Mouse (Mus musculus) midbrain, embryonic 10.5 days (tissue): ENCODE results near the gene Mrpl1. TPM values are rescaled to one million over a fixed set of nuclear protein-coding genes. Genes with fewer than 3 reads are reported as not detected.

ENCODE experiments used
- DNase-seq: peaks from one replicate; pipeline ENCODE4 v3.0.0-alpha.2; 2017; ENCODE audit warnings: low spot score
- H3K27ac ChIP-seq: fragments of 300-500 bp; sonication (generic); replicated peaks from 2 replicates; pipeline ENCODE4 v1.5.1; 2016; ENCODE audit warnings: mild to moderate bottlenecking
- H3K27me3 ChIP-seq: fragments of 300-500 bp; sonication (generic); 2 replicates; pipeline ENCODE4 v1.6.1; 2016; ENCODE audit warnings: low read depth, mild to moderate bottlenecking; ENCODE audit not compliant: poor library complexity, severe bottlenecking
- H3K36me3 ChIP-seq: fragments of 300-500 bp; sonication (generic); 2 replicates; pipeline ENCODE4 v1.6.1; 2016; ENCODE audit warnings: mild to moderate bottlenecking, moderate library complexity
- H3K4me1 ChIP-seq: fragments of 300-500 bp; sonication (generic); 2 replicates; pipeline ENCODE4 v1.6.1; 2016
- H3K4me3 ChIP-seq: fragments of 300-500 bp; sonication (generic); 2 replicates; pipeline ENCODE4 v1.5.1; 2016; ENCODE audit warnings: mild to moderate bottlenecking, moderate library complexity
- H3K9me3 ChIP-seq: fragments of 300-500 bp; sonication (generic); replicated peaks from 2 replicates; pipeline ENCODE4 v1.6.1; 2016; ENCODE audit warnings: mild to moderate bottlenecking
- WGBS: fragments of 180-500 bp; shearing (Covaris S2); methylation state at CpG from one replicate; pipeline ENCODE4 v1.1.7; 2016; 5-methylcytosine and 5-hydroxymethylcytosine counted together
- polyA plus RNA-seq: library from polyadenylated mRNA; unstranded; fragments of >200 nt; fragmentation: Nextera tagmentation; extraction: Ambion mirVana; gene quantifications from 2 replicates; pipeline ENCODE4 v1.2.1, GENCODE M21; 2016

Mrpl1 gene
- 20.5 and 22.2 TPM in 2 replicates for polyA plus RNA-seq

DNA sequence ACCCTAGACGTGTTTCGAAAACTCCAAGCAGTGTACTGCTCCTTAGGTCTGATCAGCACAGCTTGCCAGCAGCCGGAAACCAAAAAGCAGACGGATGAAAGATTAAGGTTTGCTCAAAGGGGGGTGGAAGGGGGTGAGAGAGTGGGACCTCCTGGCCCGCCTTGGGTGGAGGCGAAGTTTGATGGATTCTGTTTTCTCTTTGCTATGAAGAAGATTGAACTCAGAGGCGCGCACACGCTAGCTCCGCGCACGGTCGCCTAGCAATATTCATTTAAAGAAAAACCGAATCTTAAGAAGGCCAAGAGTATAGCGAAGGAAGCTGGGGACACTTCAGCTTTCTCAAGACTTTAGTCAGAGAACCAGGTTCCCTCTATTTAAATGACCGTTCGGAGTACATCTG lies at the start of gene Mrpl1:
Gene Mrpl1 (plus strand): TSS at position 35 of the 400 bp plus-strand sequence.
- Histone ChIP-seq H3K4me3 (peak within 1 kb of the TSS; percentile 81), H3K4me1 (peaks cover 16% of the 10 kb centered on the region), H3K27me3 (no peaks in the 10 kb centered on the region), H3K36me3 (peaks cover 7% of the 10 kb centered on the region), H3K27ac (peak within 1 kb of the TSS; percentile 87), H3K9me3 (no peaks in the 10 kb centered on the region)
- DNase-seq: no peak
- 3% methylated on average over 17 of the region's 17 CpGs for WGBS

DNA sequence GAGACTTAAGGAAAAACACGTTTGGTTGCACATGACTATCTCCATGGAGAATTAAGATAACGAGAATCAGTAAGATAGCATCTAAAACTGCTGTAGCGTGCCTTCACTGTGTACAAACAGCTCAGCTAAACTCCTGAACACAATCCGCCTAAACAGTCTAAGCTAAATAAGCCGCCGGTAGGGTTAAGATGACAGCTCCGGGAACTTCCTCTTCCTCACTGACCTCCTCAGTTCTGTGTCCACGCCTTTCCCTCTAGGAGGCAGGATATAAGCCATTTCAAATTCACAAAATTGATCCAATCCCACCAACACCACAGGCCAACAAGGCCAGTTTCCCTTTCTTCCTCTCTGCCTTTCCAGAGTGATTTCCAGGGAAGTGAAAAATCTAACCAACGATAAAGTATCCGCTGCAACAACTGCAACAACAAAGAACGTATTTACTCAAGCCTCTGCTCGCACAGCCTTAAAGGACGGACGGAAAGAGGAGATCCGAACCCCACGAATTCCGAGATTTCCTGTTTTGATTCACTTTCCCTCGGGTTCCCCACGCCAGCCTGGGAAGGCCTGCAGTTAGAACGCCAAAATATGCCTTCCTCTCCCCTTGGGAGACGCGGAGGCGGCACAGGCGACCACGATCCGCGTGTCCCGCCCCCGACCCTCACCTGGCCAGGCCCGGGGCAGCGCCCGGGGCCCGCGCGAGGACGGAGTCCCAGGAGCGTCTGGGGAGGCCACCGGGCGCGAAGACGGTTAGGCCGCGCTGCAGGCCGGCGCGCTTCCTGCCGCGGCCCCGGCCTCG lies 48.6 kb upstream of the Mrpl1 start:
- H3K27me3 ChIP-seq: no peaks in the 10 kb centered on the region
- H3K4me1 ChIP-seq: peaks cover 16% of the 10 kb centered on the region
- peak; percentile 46 for DNase-seq
- H3K4me3 ChIP-seq: peak overlapping the region; percentile 92
- peak overlapping the region; percentile 99 for H3K27ac ChIP-seq
- no peaks in the 10 kb centered on the region for H3K9me3 ChIP-seq
- no peaks in the 10 kb centered on the region for H3K36me3 ChIP-seq
- WGBS: under 1% methylated on average over 50 of the region's 50 CpGs

DNA sequence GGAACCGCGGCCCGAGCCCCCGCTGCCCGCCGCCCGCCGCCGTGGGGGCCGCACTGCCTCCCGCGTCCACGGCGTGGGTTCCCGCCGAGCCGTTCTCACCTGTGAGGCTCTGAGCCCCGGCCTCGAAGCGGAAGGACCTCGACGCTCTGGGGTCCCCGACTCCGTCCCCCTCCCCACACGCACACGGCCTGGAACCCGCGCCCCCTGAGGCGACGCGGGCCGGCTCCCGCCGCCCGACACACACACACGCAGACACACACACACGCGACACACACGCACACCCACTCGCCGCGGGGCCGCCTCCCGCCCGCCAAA lies 48.1 kb upstream of the Mrpl1 start:
- Histone ChIP-seq H3K27ac (peak overlapping the region; percentile 99), H3K9me3 (no peaks in the 10 kb centered on the region), H3K4me3 (peak overlapping the region; percentile 92), H3K36me3 (no peaks in the 10 kb centered on the region), H3K27me3 (no peaks in the 10 kb centered on the region), H3K4me1 (peaks cover 16% of the 10 kb centered on the region)
- DNase-seq: no peak
- WGBS: under 1% methylated on average over 44 of the region's 45 CpGs

DNA sequence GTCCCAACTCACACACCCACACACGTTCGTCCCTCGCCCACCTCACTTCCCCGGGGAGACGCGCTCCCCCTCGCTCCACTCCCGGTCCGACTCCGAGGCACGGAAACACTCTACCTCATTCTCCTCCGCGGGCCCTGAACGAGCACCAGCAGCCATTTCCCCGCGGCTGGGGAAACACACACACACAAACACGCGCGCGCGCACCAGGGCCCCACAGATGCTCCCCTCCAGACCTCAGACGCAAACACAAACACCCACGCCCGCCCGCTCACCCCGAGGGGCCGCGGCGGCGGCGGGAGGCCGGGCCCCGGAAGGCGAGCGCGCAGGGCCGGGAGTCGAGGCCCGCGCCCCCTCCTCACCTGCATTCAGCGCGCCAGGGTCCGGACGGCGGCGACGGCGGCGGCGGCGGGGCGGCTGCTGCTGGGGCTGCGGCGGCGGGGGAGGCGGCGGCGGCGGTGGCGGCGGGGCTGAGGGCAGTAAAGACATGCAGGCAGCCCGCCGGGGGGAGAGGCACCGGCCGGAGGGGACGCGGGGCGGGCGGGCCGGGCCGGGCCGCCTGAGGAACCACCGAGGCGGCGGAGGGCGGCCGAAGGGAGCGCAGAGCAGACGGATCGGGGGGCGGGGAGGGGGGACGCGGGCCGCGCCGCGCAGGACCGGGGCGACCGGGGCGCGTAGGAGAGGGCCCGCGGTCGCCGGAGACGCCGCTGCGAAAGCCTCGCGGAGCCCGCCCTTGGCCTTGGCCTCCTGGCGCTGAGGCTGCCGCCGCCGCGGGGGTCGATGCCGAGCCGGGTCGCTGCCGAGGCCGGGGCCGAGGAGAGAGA lies 47.5 kb upstream of the Mrpl1 start:
- WGBS: under 1% methylated on average over 102 of the region's 114 CpGs
- 0 out of 2 replicates have a peak, but pooled peaks cover 2% of the 10 kb centered on the region for H3K9me3 ChIP-seq
- peaks cover 16% of the 10 kb centered on the region for H3K4me1 ChIP-seq
- H3K27me3 ChIP-seq: no peaks in the 10 kb centered on the region
- no peaks in the 10 kb centered on the region for H3K36me3 ChIP-seq
- H3K4me3 ChIP-seq: peak overlapping the region; percentile 92
- DNase-seq: peak; percentile 69
- H3K27ac ChIP-seq: peak overlapping the region; percentile 99

DNA sequence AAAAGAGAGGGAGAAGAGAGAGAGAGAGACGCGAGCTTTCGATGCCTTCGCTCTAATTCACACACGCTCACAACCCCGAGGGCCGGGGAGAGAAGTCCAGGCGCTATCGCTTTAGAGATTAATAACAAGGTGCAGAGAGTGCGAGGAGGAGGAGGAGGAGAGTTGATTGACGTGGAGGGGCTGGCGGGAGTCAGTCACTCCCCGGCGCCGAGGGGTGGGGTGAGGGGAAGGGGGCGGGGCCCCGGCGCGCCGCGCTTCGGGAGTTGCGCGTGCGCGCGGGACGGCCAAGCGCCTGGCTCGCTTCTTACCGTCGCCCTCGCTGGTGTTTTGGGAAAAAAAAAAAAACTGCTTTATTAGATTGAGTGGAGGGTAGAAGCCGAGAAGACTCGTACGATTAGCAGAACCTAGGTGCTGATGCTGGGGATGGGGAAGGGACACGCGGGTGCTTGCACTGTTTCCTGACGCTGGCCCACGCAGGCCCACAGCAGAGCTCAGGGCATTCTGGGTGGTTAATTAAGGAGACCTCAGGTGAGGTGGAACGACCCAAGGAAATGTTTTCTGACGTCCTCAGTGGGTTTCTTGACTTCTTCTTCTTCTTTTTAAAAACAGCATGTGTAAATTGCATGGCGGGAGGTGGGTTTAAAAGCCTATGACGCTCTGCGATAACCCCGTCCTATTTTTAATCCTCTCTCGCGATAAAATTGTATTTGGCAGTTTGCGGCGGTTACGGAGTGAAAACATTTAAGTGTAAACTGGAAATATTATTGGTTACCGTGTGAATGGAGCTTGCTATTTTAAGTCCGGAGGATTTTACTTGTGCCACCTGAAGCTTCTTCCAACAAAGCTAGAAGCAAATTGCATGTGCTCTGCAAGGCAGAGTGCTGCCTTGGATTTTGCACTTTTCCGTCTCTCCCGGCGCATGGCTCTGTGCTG lies 46.6 kb upstream of the Mrpl1 start:
- DNase-seq: peak; percentile 90
- no peaks in the 10 kb centered on the region for H3K27me3 ChIP-seq
- H3K9me3 ChIP-seq: 0 out of 2 replicates have a peak, but pooled peaks cover 3% of the 10 kb centered on the region
- H3K27ac ChIP-seq: peak overlapping the region; percentile 99
- H3K4me3 ChIP-seq: peak overlapping the region; percentile 92
- H3K36me3 ChIP-seq: no peaks in the 10 kb centered on the region
- peaks cover 16% of the 10 kb centered on the region for H3K4me1 ChIP-seq
- WGBS: under 1% methylated on average over 56 of the region's 56 CpGs

DNA sequence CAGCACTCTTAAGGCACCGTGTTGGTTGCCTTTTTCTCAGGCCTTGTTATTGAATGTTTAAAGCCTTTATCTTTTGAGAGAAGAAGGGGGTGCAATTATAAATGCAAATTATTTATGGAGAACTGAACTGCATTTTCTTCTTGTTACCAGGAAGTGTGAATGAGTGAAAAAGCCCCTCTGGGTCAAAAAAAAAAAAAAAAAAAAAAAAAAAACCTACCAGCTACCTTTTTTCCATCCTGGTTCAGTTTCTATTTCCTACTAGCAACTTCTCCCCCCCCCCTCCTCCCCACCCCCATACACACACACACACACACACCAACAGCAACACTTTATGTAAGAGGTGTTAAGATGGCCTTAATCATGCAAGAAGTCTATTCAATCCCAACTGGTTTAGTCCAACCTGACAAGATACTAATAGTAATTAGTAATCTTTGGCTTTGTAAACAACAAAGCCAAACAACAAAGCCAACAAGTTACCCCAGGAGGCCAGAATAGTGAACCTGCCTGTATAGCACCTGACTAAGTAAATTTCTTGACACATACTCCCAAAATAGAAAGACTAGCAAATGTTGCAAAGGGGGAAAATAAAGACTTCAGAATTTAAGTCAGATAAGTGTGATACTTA lies 45.8 kb upstream of the Mrpl1 start:
- Histone ChIP-seq H3K9me3 (0 out of 2 replicates have a peak, but pooled peaks cover 3% of the 10 kb centered on the region), H3K4me1 (peaks cover 16% of the 10 kb centered on the region), H3K27me3 (no peaks in the 10 kb centered on the region), H3K27ac (peak overlapping the region; percentile 99), H3K4me3 (peak overlapping the region; percentile 92), H3K36me3 (no peaks in the 10 kb centered on the region)
- WGBS: 3% methylated on average over 1 of the region's 1 CpGs
- no peak for DNase-seq

DNA sequence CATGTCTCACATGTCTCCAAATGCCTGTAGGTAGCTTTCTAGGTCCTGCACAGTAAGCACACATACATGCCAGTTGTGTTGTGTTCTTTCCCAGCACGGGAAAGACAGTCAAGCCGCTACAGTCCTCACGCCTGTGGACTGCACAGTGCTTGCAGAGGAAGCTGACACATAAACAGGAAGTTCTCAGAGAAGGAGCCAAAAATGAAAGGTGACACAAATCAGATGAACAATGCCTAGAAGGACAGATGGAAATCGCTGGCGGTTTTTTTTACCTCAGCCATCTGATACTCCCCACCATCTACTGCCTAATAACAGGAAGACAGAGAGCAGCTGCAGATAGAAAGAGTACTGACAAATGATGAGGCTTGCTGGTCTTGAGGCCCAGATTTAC lies 45.3 kb upstream of the Mrpl1 start, which contains the start of gene Cnot6l:
Gene Cnot6l (minus strand): TSS at position 151 of the 391 bp plus-strand sequence.
- Histone ChIP-seq H3K4me3 (peak within 1 kb of the TSS; percentile 92), H3K4me1 (peaks cover 16% of the 10 kb centered on the region), H3K27ac (peak within 1 kb of the TSS; percentile 99), H3K27me3 (no peaks in the 10 kb centered on the region), H3K36me3 (no peaks in the 10 kb centered on the region), H3K9me3 (0 out of 2 replicates have a peak, but pooled peaks cover 3% of the 10 kb centered on the region)
- WGBS: 59% methylated on average over 5 of the region's 5 CpGs
- DNase-seq: peak; percentile 14

DNA sequence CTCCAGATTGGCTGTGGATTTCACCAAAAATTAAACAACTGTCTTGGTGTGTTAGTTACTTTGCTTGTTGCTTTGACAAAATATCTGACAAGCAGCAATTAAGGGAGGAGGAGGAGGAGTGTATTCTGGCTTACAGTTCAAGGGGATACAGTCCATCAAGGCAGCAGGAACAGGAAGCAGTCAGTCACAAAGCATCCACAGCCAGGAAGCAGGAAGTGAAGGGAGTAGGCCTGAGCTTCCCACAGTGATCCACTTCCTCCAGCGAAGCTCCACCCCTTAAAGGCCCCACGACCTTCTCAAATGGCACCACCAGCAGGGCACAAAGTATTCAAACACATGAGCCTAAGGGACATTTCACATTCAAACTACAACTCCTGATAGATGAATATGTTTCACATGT lies 42.5 kb upstream of the Mrpl1 start:
- peaks cover 6% of the 10 kb centered on the region; the same call in 1 of the 2 replicates for H3K4me1 ChIP-seq
- WGBS: 83% methylated on average over 2 of the region's 2 CpGs

DNA sequence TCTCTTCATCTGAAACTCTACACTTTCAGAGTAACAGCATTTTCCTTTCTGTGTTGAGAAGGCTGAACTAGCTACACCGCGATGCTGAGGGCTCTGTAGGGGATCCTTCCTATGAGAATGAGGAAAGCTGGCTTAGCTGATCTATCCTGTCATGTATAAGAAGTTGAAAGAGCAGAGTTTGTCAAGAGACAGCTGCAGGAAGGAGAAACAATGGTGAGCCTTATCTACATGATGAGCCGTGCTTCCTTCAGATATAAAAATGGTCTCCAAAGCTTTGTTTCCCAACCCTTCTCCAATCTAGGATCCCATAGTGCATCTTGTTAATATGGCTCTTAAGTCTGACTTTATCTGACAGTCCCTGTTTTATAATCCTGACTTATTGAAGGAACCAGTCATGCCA lies 38.9 kb upstream of the Mrpl1 start:
- H3K27me3 ChIP-seq: no peaks in the 10 kb centered on the region
- 0 out of 2 replicates have a peak, but pooled peaks cover 3% of the 10 kb centered on the region for H3K9me3 ChIP-seq
- 75% methylated on average over 3 of the region's 3 CpGs for WGBS
- H3K4me1 ChIP-seq: no peaks in the 10 kb centered on the region
- H3K36me3 ChIP-seq: no peaks in the 10 kb centered on the region
- H3K27ac ChIP-seq: no peak overlapping the region
- no peak for DNase-seq
- no peak overlapping the region for H3K4me3 ChIP-seq

More for the DNA sequence above, 42.5 kb upstream of the Mrpl1 start:
- DNase-seq: no peak
- H3K27ac ChIP-seq: no peak overlapping the region
- no peaks in the 10 kb centered on the region for H3K36me3 ChIP-seq
- 0 out of 2 replicates have a peak, but pooled peaks cover 3% of the 10 kb centered on the region for H3K9me3 ChIP-seq
- no peaks in the 10 kb centered on the region for H3K27me3 ChIP-seq
- no peak overlapping the region for H3K4me3 ChIP-seq

DNA sequence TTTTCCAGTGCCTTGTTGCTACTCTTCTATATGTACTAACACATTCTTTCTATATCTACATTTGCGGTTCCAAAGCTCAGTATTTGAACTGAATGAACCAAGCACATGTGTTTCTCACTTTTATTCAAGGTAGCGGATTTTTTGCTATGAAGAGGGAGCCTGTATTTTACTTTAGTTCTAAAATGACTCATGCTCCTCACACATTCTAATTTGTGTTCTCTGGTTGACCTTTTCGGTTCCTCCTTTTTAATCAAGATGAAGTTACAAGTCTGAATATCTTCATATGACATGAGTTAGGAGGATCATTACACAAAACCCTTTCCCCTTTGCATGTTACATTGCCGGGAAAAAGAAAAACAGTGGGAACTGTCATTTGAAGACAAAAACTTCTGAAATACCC lies 37.5 kb upstream of the Mrpl1 start:
- H3K27me3 ChIP-seq: no peaks in the 10 kb centered on the region
- no peak overlapping the region for H3K27ac ChIP-seq
- H3K36me3 ChIP-seq: no peaks in the 10 kb centered on the region
- WGBS: 94% methylated on average over 4 of the region's 4 CpGs
- no peaks in the 10 kb centered on the region for H3K4me1 ChIP-seq
- no peak for DNase-seq
- no peak overlapping the region for H3K4me3 ChIP-seq
- H3K9me3 ChIP-seq: 0 out of 2 replicates have a peak, but pooled peaks cover 1% of the 10 kb centered on the region

DNA sequence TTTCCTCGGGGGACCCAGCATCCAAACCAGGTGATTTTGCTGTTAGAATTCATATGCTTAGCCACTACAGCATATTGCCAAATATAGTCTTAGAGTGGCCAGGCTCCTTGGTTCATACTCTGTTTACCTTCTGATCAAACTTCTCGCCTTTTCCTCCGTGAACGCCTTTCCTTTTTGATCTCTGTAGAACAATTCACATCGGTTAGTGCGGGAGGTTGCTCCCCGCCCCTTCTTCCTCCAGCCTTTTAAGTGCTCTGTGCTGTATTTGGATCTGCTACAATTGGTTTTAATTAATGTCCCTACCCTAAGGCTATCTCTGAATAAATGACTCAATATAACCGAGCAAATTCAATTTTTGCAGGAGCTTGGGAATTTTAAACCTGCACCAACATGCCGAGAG lies 33.2 kb upstream of the Mrpl1 start:
- Histone ChIP-seq H3K27ac (no peak overlapping the region), H3K9me3 (no peaks in the 10 kb centered on the region), H3K36me3 (no peaks in the 10 kb centered on the region), H3K4me1 (no peaks in the 10 kb centered on the region), H3K27me3 (no peaks in the 10 kb centered on the region), H3K4me3 (no peak overlapping the region)
- no peak for DNase-seq
- 74% methylated on average over 9 of the region's 9 CpGs for WGBS
